Mouse (Mus musculus) embryonic facial prominence, embryonic 12.5 days (tissue): ENCODE measurements around the gene Madd. TPM values are rescaled to one million over a fixed set of nuclear protein-coding genes. Genes with fewer than 3 reads are reported as not detected.

ENCODE experiments used
- ATAC-seq: fragments of 200-750 bp; cut with Nextera tagmentation; 2 replicates; pipeline ENCODE4 v1.8.0; 2017; ENCODE audit not compliant: insufficient number of reproducible peaks, insufficient read depth, low FRiP score, low TSS enrichment
- H3K27ac ChIP-seq: fragments of 300-500 bp; sonication (generic); 2 replicates; pipeline ENCODE4 v1.5.1; 2016; ENCODE audit warnings: mild to moderate bottlenecking
- H3K27me3 ChIP-seq: fragments of 300-500 bp; sonication (generic); 2 replicates; pipeline ENCODE4 v1.6.1; 2016; ENCODE audit warnings: mild to moderate bottlenecking, moderate library complexity
- H3K36me3 ChIP-seq: fragments of 300-500 bp; sonication (generic); 2 replicates; pipeline ENCODE4 v1.6.1; 2016; ENCODE audit warnings: mild to moderate bottlenecking
- H3K4me1 ChIP-seq: fragments of 300-500 bp; sonication (generic); 2 replicates; pipeline ENCODE4 v1.6.1; 2016
- H3K4me2 ChIP-seq: fragments of 300-500 bp; sonication (generic); replicated peaks from 2 replicates; pipeline ENCODE4 v1.6.1; 2016; ENCODE audit warnings: mild to moderate bottlenecking, moderate library complexity
- H3K4me3 ChIP-seq: fragments of 300-500 bp; sonication (generic); 2 replicates; pipeline ENCODE4 v1.5.1; 2016; ENCODE audit warnings: mild to moderate bottlenecking
- H3K9ac ChIP-seq: fragments of 300-500 bp; sonication (generic); 2 replicates; pipeline ENCODE4 v1.6.1; 2016; ENCODE audit warnings: mild to moderate bottlenecking, moderate library complexity
- H3K9me3 ChIP-seq: fragments of 300-500 bp; sonication (generic); 2 replicates; pipeline ENCODE4 v1.6.1; 2016; ENCODE audit warnings: mild to moderate bottlenecking, moderate library complexity
- WGBS: fragments of 180-500 bp; shearing (Covaris S2); methylation state at CpG from one replicate; pipeline ENCODE4 v1.1.7; 2016; 5-methylcytosine and 5-hydroxymethylcytosine counted together
- polyA plus RNA-seq: library from polyadenylated mRNA; unstranded; fragments of >200 nt; fragmentation: Nextera tagmentation; extraction: Ambion mirVana; gene quantifications from 2 replicates; pipeline ENCODE4 v1.2.1, GENCODE M21; 2016

Madd gene
- polyA plus RNA-seq, 1 experiment from 2014 or later = 17.5 TPM

DNA sequence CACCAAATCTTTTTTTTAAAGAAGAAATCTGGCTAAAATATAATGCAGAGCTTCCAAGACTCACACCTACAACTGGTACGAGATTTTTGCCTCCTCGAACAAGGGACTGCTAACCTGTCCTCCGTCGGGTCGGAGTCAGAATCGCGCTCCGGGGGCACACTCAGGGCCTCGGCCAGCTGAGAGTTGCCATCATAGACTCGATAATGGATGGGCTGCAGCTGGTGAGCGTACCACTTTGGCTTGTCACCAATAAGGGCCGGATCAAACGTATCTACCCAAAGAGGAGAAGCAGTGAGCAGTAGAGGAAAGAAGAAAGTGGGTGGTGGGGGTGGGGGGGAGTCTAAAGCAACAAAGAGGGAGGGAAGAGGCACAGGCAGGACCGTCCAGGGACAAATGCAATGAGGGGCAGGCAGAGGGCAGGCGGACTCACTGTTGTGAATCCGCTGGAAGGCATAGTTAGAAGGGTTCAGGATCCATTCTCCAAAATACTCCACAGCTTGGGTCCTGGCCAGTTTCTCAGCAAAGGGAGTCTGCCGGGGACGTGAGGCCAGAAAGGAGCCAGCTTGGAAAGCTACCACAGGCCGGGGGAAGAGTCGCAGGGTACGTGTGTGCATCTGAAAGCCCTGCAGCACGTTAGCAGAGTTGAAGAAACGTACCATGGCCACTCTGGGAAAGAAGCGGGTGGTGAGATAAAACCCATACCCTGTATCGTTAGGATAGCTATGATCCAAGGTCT is 13.9 kb downstream of the Madd start:
- no peak for ATAC-seq
- peaks cover 29% of the 10 kb centered on the region for H3K36me3 ChIP-seq
- H3K9me3 ChIP-seq = no peaks in the 10 kb centered on the region
- no peaks in the 10 kb centered on the region for H3K4me1 ChIP-seq
- H3K27me3 ChIP-seq = no peaks in the 10 kb centered on the region
- H3K4me2 ChIP-seq = no peak overlapping the region
- WGBS = 86% methylated on average over 25 of the region's 25 CpGs
- H3K9ac ChIP-seq = no peak overlapping the region
- H3K4me3 ChIP-seq = no peak overlapping the region
- no peak overlapping the region for H3K27ac ChIP-seq

DNA sequence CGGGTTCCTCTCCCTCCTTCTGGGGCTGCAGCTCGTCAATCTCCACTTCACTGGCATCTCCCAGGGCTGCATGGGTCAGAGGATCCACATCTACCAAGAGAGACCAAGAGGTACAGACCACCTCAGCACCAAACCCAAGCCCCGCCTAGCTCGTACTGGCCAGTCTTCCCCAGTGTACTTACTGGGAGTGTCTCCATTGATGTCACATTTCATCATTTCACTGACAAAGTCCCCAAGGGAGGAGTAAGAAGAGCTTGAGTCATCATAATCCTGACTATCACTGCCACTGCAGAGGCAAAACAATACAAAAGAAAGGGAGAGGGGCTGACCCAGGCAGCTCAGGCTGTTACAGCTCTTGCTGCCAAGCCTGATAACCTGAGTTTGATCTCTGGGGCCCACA is 16.0 kb downstream of the Madd start:
- 65% methylated on average over 4 of the region's 4 CpGs for WGBS
- H3K4me2 ChIP-seq = no peak overlapping the region
- H3K9me3 ChIP-seq = no peaks in the 10 kb centered on the region

DNA sequence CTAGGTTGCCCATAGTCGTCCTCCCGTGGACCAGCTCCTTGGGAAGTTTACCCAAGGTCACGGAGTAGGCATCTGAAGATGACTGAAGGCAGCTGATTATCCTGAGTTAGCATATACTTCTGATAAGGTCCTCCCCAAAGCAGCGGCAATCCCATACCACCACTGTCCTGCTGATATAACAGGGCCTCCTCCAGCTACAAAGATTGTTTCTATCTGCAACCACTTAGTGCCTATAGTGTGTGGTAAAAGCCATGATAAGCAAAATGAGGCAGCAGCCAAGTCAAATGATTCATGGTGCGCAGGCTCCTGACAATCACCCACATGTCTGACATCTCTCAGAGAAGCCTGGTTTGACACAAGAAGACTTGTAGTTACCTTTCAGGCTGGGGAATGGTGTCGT is 18.6 kb downstream of the Madd start:
- no peak overlapping the region for H3K4me2 ChIP-seq
- H3K27ac ChIP-seq = no peak overlapping the region
- no peaks in the 10 kb centered on the region for H3K9me3 ChIP-seq
- H3K4me1 ChIP-seq = no peaks in the 10 kb centered on the region
- H3K4me3 ChIP-seq = no peak overlapping the region
- H3K9ac ChIP-seq = no peak overlapping the region
- H3K36me3 ChIP-seq = peaks cover 33% of the 10 kb centered on the region
- 92% methylated on average over 6 of the region's 6 CpGs for WGBS
- H3K27me3 ChIP-seq = no peaks in the 10 kb centered on the region
- no peak for ATAC-seq

More for the DNA sequence above, 16.0 kb downstream of the Madd start:
- H3K4me1 ChIP-seq = no peaks in the 10 kb centered on the region
- no peak for ATAC-seq
- no peak overlapping the region for H3K4me3 ChIP-seq
- H3K27me3 ChIP-seq = no peaks in the 10 kb centered on the region
- H3K27ac ChIP-seq = no peak overlapping the region
- H3K9ac ChIP-seq = no peak overlapping the region
- peaks cover 31% of the 10 kb centered on the region for H3K36me3 ChIP-seq

DNA sequence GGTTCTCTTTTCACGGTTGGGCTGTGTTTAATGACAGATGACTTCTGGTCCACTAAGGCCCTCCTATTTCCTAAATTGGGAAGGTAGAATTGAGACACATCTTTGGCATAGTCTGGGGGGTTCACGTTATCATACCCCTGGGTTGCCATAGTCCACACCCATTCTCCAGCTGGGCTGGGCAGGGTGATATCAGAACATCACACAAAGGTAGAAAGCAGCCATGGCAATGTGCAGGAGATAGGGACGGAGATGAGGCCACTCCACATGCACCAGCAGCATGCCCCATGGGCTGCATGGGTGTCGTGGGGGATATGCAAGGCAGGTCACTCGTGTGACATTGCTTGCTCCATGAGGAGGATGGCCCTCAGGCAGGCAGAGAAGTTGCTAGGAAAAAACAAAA is 20.1 kb downstream of the Madd start:
- no peak for ATAC-seq
- no peak overlapping the region for H3K4me2 ChIP-seq
- no peak overlapping the region for H3K9ac ChIP-seq
- H3K9me3 ChIP-seq = no peaks in the 10 kb centered on the region
- peaks cover 22% of the 10 kb centered on the region for H3K36me3 ChIP-seq
- no peak overlapping the region for H3K4me3 ChIP-seq
- H3K27me3 ChIP-seq = no peaks in the 10 kb centered on the region
- H3K27ac ChIP-seq = no peak overlapping the region
- 90% methylated on average over 5 of the region's 5 CpGs for WGBS
- H3K4me1 ChIP-seq = no peaks in the 10 kb centered on the region

DNA sequence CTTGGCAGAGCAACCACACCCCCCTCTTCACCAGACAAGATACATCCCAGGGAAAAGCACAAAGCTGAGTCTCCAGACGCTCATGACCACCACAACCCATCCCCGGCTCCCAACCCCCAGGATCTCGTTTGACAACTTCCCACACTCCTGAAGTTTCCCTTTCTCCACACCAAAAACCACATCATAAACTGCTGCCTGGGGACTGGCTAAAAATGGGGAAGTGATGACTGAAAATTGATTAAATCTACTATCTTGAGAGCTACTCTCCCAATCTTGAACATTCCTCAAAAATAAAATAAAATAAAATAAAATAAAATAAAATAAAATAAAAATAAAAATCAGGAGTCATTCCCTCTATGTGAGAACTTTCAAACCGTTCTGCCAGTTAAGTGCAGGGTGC is 20.7 kb downstream of the Madd start:
- WGBS = 83% methylated on average over 4 of the region's 4 CpGs
- ATAC-seq = no peak

DNA sequence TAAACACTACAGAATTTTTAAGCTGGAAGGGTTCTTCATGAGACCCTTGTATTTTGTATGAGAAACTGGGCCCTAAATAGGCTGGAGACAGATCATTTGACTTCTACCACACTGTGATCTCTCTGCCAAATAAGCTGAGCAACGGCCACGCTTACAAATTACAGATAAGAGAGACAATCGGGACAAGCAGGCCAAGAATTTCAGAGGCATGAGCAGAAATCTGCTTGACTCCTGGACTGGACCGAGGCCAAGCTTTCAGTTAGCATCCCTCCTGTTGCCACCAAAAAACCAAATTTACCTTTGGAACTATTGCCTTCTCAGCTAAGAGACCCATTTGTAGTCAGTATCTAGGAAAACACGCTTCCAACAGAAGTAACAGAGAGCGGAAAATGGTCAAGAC is 23.0 kb downstream of the Madd start:
- Histone ChIP-seq H3K9ac (no peak overlapping the region), H3K4me3 (no peak overlapping the region), H3K36me3 (peaks cover 32% of the 10 kb centered on the region), H3K4me2 (no peak overlapping the region), H3K9me3 (no peaks in the 10 kb centered on the region), H3K27ac (no peak overlapping the region), H3K4me1 (no peaks in the 10 kb centered on the region), H3K27me3 (no peaks in the 10 kb centered on the region)
- ATAC-seq = no peak
- 85% methylated on average over 6 of the region's 6 CpGs for WGBS

More for the DNA sequence above, 20.7 kb downstream of the Madd start:
- Histone ChIP-seq H3K36me3 (peaks cover 26% of the 10 kb centered on the region), H3K9me3 (no peaks in the 10 kb centered on the region), H3K27ac (no peak overlapping the region), H3K27me3 (no peaks in the 10 kb centered on the region), H3K9ac (no peak overlapping the region), H3K4me1 (no peaks in the 10 kb centered on the region), H3K4me3 (no peak overlapping the region), H3K4me2 (no peak overlapping the region)

DNA sequence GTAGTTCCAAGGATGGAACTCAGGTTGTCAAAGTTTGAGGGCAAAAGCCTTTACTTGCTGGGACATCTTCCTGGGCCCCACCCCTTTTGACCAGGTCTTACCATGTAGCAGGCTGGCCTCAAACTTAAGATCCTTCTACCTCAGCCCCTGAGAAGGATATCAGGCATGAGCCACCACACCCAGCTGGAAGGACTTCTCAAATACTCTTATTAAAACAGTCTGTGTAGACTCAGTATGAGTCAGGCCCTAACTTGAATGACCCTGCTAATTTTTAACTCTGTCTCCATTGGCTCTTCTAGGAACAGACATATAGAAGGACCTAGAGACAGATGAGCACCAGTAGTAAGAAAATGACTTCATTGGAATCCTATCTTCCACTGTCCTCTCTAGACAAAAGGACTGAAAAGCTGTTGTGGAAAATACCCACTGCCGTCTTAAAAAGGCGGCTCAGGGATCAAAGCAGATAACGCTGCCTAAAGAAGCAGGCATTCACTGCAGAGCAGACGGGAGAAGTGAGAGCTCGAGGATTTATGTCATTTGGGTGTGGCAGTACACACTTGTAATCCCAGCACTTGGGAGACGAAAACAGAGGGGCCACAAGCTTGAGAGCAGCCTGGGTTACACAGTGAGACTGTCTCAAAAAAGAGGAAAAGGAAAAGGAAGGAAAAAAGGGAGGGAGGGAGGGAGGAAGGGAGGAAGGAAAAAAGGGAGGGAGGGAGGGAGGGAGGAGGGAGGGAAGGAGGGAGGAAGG is 26.5 kb downstream of the Madd start:
- H3K27me3 ChIP-seq = no peaks in the 10 kb centered on the region
- no peak overlapping the region for H3K4me2 ChIP-seq
- WGBS = 58% methylated on average over 6 of the region's 6 CpGs
- H3K4me3 ChIP-seq = no peak overlapping the region
- no peaks in the 10 kb centered on the region for H3K4me1 ChIP-seq
- no peak for ATAC-seq
- no peaks in the 10 kb centered on the region for H3K9me3 ChIP-seq
- H3K27ac ChIP-seq = no peak overlapping the region
- H3K9ac ChIP-seq = no peak overlapping the region
- peaks cover 41% of the 10 kb centered on the region for H3K36me3 ChIP-seq

DNA sequence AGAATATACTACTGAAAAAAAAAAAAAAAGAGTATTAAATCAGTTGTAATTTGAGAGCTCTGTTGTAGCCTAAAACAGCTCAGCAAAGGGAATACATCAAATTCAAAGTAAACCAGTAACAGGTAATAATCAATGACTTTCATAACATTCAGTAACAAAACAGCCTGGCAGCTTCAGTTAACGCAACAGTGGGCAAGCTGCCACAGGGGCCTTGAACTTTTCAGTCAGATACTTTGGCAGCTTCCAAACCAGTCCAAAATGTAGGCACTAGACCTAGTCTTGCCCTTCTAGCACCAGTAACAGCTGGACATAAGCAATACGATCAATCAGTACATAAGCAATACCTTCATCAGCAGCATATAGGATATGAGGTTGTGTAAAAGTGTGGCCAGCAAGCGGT is 29.5 kb downstream of the Madd start:
- H3K36me3 ChIP-seq = peaks cover 43% of the 10 kb centered on the region

DNA sequence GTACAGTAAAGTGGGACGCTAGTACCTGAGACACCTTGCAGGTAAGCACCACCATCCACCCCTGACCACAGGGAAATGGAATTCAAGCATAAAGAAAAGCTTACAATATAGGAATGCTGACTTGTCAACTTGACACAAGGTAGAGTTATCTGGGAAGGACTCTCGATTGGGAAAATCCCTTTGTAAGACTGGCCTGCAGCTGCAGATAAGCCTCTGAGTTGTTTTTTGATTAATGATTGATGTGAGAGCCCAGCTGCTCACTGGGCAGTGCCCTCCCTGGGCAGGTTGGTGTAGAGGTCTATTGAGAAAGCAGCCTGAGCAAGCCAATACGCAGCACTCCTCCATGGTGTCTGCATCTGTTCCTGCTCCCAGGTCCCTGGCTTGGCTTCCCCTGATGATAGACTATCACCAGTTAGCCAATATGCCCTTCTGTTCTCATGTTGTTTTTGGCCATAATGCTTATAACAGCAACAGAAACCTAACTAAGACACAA is 30.7 kb downstream of the Madd start:
- H3K4me1 ChIP-seq = no peaks in the 10 kb centered on the region
- peaks cover 39% of the 10 kb centered on the region for H3K36me3 ChIP-seq
- H3K4me3 ChIP-seq = no peak overlapping the region
- no peaks in the 10 kb centered on the region for H3K27me3 ChIP-seq
- no peak overlapping the region for H3K27ac ChIP-seq
- ATAC-seq = no peak
- WGBS = 81% methylated on average over 3 of the region's 3 CpGs
- no peaks in the 10 kb centered on the region for H3K9me3 ChIP-seq
- no peak overlapping the region for H3K9ac ChIP-seq
- no peak overlapping the region for H3K4me2 ChIP-seq

More for the DNA sequence above, 29.5 kb downstream of the Madd start:
- Histone ChIP-seq H3K4me1 (no peaks in the 10 kb centered on the region), H3K4me3 (no peak overlapping the region), H3K27ac (no peak overlapping the region), H3K9me3 (no peaks in the 10 kb centered on the region), H3K9ac (no peak overlapping the region), H3K27me3 (no peaks in the 10 kb centered on the region), H3K4me2 (no peak overlapping the region)
- no peak for ATAC-seq
- 84% methylated on average over 3 of the region's 3 CpGs for WGBS

DNA sequence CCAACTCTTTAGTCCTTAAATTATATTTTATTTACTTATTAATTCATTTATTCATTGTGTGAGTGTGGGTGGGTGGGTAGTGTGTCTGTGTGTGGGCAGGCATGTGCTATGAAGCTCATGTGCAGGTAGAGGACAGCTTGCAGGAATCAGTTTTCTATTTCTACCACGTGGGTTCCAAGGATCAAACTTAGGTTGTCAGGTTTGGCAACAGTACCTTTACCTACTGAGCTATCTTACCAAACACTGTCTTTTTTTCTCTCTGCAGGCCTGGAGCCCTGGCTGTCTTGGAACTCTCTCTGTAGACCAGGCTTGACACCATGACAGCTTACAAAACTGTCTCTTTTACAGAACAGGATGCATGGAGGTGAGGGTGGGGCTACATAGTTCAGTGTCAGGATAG is 32.3 kb downstream of the Madd start:
- Histone ChIP-seq H3K4me2 (no peak overlapping the region), H3K27me3 (no peaks in the 10 kb centered on the region), H3K27ac (no peak overlapping the region), H3K9ac (no peak overlapping the region), H3K36me3 (peaks cover 32% of the 10 kb centered on the region), H3K4me1 (no peaks in the 10 kb centered on the region), H3K9me3 (no peaks in the 10 kb centered on the region), H3K4me3 (no peak overlapping the region)
- ATAC-seq = no peak
- WGBS = 85% methylated on average over 1 of the region's 1 CpGs

DNA sequence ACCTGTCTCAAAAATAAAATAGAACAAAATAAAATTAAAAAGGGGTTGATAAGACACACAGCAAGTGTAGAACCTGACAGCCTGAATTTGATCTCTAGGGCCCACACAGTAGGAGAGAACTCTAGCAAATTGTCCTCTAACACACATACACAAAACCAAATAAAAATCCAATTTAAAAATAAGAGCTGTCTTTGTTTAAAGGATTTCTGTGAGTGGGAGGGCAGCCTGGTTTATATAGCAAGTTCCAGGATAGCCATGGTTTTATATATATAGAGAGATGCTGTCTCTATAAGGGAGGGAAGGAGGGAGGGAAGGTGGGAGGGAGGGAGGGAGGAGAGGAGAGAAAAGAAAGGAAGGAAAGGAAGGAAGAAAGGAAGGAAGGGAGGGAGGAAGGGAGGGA is 35.5 kb downstream of the Madd start:
- Histone ChIP-seq H3K36me3 (peaks cover 26% of the 10 kb centered on the region), H3K4me2 (no peak overlapping the region), H3K27ac (no peak overlapping the region), H3K9ac (no peak overlapping the region), H3K4me3 (no peak overlapping the region), H3K4me1 (no peaks in the 10 kb centered on the region), H3K27me3 (no peaks in the 10 kb centered on the region), H3K9me3 (no peaks in the 10 kb centered on the region)
- no peak for ATAC-seq

DNA sequence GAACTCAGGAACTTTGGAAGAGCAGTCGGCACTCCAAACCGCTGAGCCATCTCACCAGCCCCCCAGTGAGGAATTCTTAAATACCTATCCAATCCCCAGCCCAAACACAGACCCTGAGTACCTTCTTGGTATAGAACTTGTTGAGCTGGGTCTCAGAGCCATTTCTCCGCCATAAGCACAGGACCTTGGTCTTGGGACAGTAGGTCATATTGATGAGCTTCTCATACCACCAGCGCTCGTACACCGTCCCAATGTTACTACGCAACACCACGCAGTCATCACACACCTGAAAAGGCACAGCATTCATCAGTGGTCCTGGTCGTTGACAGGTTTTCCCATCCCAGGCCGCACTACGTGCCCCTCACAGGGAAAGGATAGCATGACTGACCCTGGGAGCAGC is 40.2 kb downstream of the Madd start:
- no peak overlapping the region for H3K4me2 ChIP-seq
- H3K36me3 ChIP-seq = peaks cover 22% of the 10 kb centered on the region
- no peaks in the 10 kb centered on the region for H3K9me3 ChIP-seq
- no peak overlapping the region for H3K9ac ChIP-seq
- H3K4me1 ChIP-seq = no peaks in the 10 kb centered on the region
- ATAC-seq = no peak
- WGBS = 92% methylated on average over 11 of the region's 11 CpGs
- no peaks in the 10 kb centered on the region for H3K27me3 ChIP-seq
- H3K27ac ChIP-seq = no peak overlapping the region
- no peak overlapping the region for H3K4me3 ChIP-seq
